Mouse (Mus musculus): ENCODE results near the gene 1110017D15Rik. TPM values are rescaled to one million over a fixed set of nuclear protein-coding genes. Genes with fewer than 3 reads are reported as not detected.

Gene 1110017D15Rik
- total RNA-seq, 2 experiments from 2014 or later: 0.43 TPM; not detected in 1

Other genes starting within 250 kb of the 1110017D15Rik start
- gene Ubap2, start 242.2 kb downstream of the 1110017D15Rik start, total RNA-seq (2021): 10 to 100 TPM; 59.4 to 61.1 TPM
- gene Dcaf12, start 202.4 kb downstream of the 1110017D15Rik start, total RNA-seq (2021): 10 to 100 TPM; 37.9 to 43.4 TPM
- gene Ubap1, start 168.3 kb downstream of the 1110017D15Rik start, total RNA-seq (2021): 10 to 100 TPM; 34.1 to 40.3 TPM
- 1 to 10 TPM in 1 of 2 experiments, under 1 TPM in 1; 0.35 to 1.2 TPM for gene Kif24, start 52.4 kb downstream of the 1110017D15Rik start, total RNA-seq (2021)
- gene Nudt2, start 52.2 kb downstream of the 1110017D15Rik start, total RNA-seq (2021): 10 to 100 TPM; 29.0 to 32.7 TPM
- 10 to 100 TPM; 11.6 to 11.8 TPM for gene AI464131, start 14.3 kb downstream of the 1110017D15Rik start, total RNA-seq (2021)
- gene Fam219a, start 52.2 kb upstream of the 1110017D15Rik start, total RNA-seq (2021): 10 to 100 TPM; 14.7 to 15.1 TPM
- 1 to 10 TPM; 2.6 to 3.7 TPM for gene Dnaic1, start 52.4 kb upstream of the 1110017D15Rik start, total RNA-seq (2021)
- 1 to 10 TPM; 9.1 to 9.9 TPM for gene Enho, start 123.0 kb upstream of the 1110017D15Rik start, total RNA-seq (2021)
- gene Cntfr, start 179.8 kb upstream of the 1110017D15Rik start, total RNA-seq (2021): 1 to 10 TPM; 2.6 to 3.8 TPM
- gene Il11ra1, start 182.7 kb upstream of the 1110017D15Rik start, total RNA-seq (2021): 10 to 100 TPM; 85.5 to 91.8 TPM
- 10 to 100 TPM; 31.6 to 32.3 TPM for gene Rpp25l, start 196.2 kb upstream of the 1110017D15Rik start, total RNA-seq (2021)
- 10 to 100 TPM; 70.7 to 77.7 TPM for gene Dctn3, start 205.8 kb upstream of the 1110017D15Rik start, total RNA-seq (2021)
- gene Arid3c, start 213.8 kb upstream of the 1110017D15Rik start, total RNA-seq (2021): not detected
- gene Galt, start 237.9 kb upstream of the 1110017D15Rik start, total RNA-seq (2021): 10 to 100 TPM; 58.5 to 59.4 TPM
- 10 to 100 TPM; 19.7 to 23.5 TPM for gene Sigmar1, start 238.8 kb upstream of the 1110017D15Rik start, total RNA-seq (2021)